Mouse (Mus musculus) heart, adult 18-20 months (tissue): Measurements from ENCODE around the gene Col6a6. TPM values are rescaled to one million over a fixed set of nuclear protein-coding genes. Genes with fewer than 3 reads are reported as not detected.
A peak's percentile ranks its signal among the peaks of the same experiment; 100 is the strongest.
"Not testable (repeated sequence)": the region's sequence is repeated elsewhere in the genome, so short reads cannot be mapped to it uniquely, and the experiment has no call there.

ENCODE experiments used
- DNase-seq, 2 experiments: peaks; one replicate each; pipeline ENCODE4 v3.0.0; 2021 to 2022; ENCODE audit warnings: mixed read lengths in 1 of 2
- total RNA-seq, 2 experiments: library from RNA; stranded (reverse); gene quantifications; 2 replicates each; pipeline ENCODE4 v1.2.3; 2021

Gene Col6a6
- total RNA-seq, 2 experiments from 2014 or later: 2.8 to 3.5 TPM

- no peak for DNase-seq
Measured at GRCm38 (mm10) chr9:105665269-105665668, 162.7 kb downstream of the Col6a6 start.

GRCm38 (mm10) chr9:105659877-105660276, 168.1 kb downstream of the Col6a6 start:
- no peak for DNase-seq

GRCm38 (mm10) chr9:105658216-105658615, 169.7 kb downstream of the Col6a6 start:
- DNase-seq: no peak

GRCm38 (mm10) chr9:105656189-105656588, 171.8 kb downstream of the Col6a6 start:
- no peak for DNase-seq

- peak; percentile 92 to 94 for DNase-seq
Measured at GRCm38 (mm10) chr9:105642460-105643371, 185.2 kb downstream of the Col6a6 start, which contains the start of gene Pik3r4. Pik3r4 (plus strand) TSS chr9:105642978.

GRCm38 (mm10) chr9:105641377-105641776, 186.6 kb downstream of the Col6a6 start:
- DNase-seq: not testable (repeated sequence)

Other genes starting within 250 kb of the Col6a6 start
- 10 to 100 TPM; 18.0 to 21.4 TPM for gene Pik3r4, start 185.2 kb downstream of the Col6a6 start, total RNA-seq
- gene Col6a5, start 132.5 kb upstream of the Col6a6 start, total RNA-seq: under 1 TPM; 0.12 to 0.59 TPM